Mouse (Mus musculus): Measurements from ENCODE around the gene Olfr1354. TPM values are rescaled to one million over a fixed set of nuclear protein-coding genes. Genes with fewer than 3 reads are reported as not detected.

The Olfr1354 gene
- total RNA-seq (2023), result not detected

DNA sequence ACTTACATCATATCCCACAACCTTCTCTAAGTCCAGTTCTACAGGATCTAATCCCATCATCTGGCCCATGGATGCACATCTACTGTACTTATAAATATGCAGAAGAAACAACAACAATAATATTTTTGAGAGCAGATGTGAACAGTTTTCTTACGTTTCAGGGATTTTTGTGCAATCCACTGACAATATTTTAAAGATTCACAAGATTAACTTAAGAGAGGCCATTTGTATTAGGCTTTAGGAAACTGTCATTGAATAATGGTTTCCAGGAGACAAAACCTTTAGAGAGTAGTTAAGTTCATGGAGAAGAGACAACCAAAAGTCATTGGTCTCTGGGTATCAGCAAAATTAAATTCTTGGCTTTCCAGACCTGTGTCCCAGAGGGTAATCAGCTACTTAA lies at the start of gene Olfr1354:
Gene Olfr1354 (plus strand): TSS at position 301 of the 400 bp plus-strand sequence.

DNA sequence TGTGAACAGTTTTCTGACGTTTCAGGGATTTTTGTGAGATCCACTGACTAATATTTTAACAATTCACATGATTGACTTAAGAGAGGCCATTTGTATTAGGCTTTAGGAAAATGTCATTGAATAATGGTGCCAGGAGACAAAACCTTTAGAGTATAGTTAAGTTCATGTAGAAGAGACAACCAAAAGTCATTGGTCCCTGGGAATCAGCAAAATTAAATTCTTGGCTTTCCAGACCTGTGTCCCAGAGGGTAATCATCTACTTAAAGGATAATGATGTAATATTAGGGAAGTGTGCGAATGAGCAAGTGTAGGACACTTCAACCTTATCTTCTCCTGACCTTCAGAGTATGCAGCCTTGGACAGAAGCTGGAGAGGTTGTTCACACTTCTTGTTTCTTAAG lies 37.7 kb upstream of the Olfr1354 start, which contains the start of gene Olfr1355:
Gene Olfr1355 (plus strand): TSS at position 301 of the 400 bp plus-strand sequence.

DNA sequence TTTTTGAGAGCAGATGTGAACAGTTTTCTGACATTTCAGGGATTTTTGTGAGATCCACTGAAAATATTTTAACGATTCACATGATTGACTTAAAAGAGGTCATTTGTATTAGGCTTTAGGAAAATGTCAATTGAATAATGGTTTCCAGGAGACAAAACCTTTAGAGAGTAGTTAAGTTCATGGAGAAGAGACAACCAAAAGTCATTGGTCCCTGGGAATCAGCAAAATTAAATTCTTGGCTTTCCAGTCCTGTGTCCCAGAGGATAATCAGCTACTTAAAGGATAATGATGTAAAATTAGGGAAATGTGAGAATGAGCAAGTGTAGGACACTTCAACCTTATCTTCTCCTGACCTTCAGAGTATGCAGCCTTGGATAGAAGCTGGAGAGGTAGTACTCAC lies 37.4 kb downstream of the Olfr1354 start, which contains the start of gene Olfr8:
Gene Olfr8 (plus strand): TSS at position 301 of the 400 bp plus-strand sequence.

DNA sequence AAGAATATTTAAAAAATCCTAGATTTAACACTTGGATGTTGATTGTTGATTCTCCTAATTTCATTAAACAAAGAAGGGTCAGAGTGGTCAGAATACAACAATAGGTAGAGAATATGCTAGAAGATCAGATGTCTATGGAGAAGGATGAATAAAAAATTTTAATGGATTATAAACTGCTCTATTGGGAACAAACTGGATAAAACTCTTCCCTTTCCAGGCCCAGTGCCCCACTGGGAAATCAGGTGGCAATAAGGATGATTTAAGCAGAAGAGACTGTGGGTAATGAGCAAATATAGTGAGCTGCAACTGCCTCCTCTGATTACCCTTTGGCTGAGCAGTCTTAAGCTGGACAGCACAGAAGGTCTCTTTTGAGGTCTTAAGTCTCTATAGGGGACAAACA lies 50.0 kb downstream of the Olfr1354 start, which contains the start of gene Olfr1353:
Gene Olfr1353 (plus strand): TSS at position 301 of the 400 bp plus-strand sequence.

Other genes with a start within 250 kb of the Olfr1354 start
- gene Casp14, start 194.9 kb upstream of the Olfr1354 start, total RNA-seq (2023), result not detected
- gene Ccdc105, start 160.1 kb upstream of the Olfr1354 start, total RNA-seq (2023), result not detected
- gene Slc1a6, start 132.7 kb upstream of the Olfr1354 start, total RNA-seq (2023), result not detected
- not detected for gene Olfr1356, start 61.0 kb upstream of the Olfr1354 start, total RNA-seq (2023)
- gene Olfr1355, start 37.6 kb upstream of the Olfr1354 start, total RNA-seq (2023), result not detected
- not detected for gene Olfr8, start 37.5 kb downstream of the Olfr1354 start, total RNA-seq (2023)
- gene Olfr1353, start 50.1 kb downstream of the Olfr1354 start, total RNA-seq (2023), result not detected
- gene Olfr1352, start 67.9 kb downstream of the Olfr1354 start, total RNA-seq (2023), result not detected
- not detected for gene Olfr1351, start 99.3 kb downstream of the Olfr1354 start, total RNA-seq (2023)
- not detected for gene Olfr57, start 115.6 kb downstream of the Olfr1354 start, total RNA-seq (2023)
- 1 to 10 TPM; 3.3 to 4.5 TPM for gene 2610008E11Rik, start 184.4 kb downstream of the Olfr1354 start, total RNA-seq (2023)
- not detected for gene Vmn2r80, start 235.6 kb downstream of the Olfr1354 start, total RNA-seq (2023)